Mouse (Mus musculus) thymus, adult 2 months (tissue): ENCODE data around the gene Zc3hav1l. TPM values are rescaled to one million over a fixed set of nuclear protein-coding genes. Genes with fewer than 3 reads are reported as not detected.

Experiments
- DNase-seq: peaks from one replicate; pipeline ENCODE4 v3.0.0; 2021
- H3K27ac ChIP-seq: fragments of 200-500 bp; 2 replicates; pipeline ENCODE4 v1.5.1; 2012; ENCODE audit warnings: low read length, control low read depth; ENCODE audit not compliant: control insufficient read depth, insufficient read depth
- H3K27me3 ChIP-seq: fragments of 200-500 bp; 2 replicates; pipeline ENCODE4 v1.6.1; 2012; ENCODE audit warnings: mild to moderate bottlenecking, low read length, moderate library complexity, mixed read lengths; ENCODE audit not compliant: control insufficient read depth, insufficient read depth
- H3K36me3 ChIP-seq: fragments of 200-500 bp; 2 replicates; pipeline ENCODE4 v1.6.1; 2012; ENCODE audit warnings: mild to moderate bottlenecking, low read length, moderate library complexity; ENCODE audit not compliant: control insufficient read depth, insufficient read depth
- H3K4me1 ChIP-seq: fragments of 200-500 bp; replicated peaks from 2 replicates; pipeline ENCODE4 v1.6.1; 2012; ENCODE audit warnings: low read length; ENCODE audit not compliant: control insufficient read depth, insufficient read depth
- H3K4me3 ChIP-seq: fragments of 200-500 bp; 2 replicates; pipeline ENCODE4 v1.5.1; 2012; ENCODE audit warnings: mild to moderate bottlenecking, low read length, control low read depth, moderate library complexity; ENCODE audit not compliant: control insufficient read depth, insufficient read depth
- CTCF ChIP-seq: fragments of 200-500 bp; IDR thresholded peaks from 2 replicates; pipeline ENCODE4 v1.5.1; 2012; ENCODE audit warnings: mild to moderate bottlenecking, control low read depth, low read length, moderate library complexity, borderline replicate concordance; ENCODE audit not compliant: control insufficient read depth, poor library complexity, insufficient read depth; ENCODE audit errors: extremely low read depth
- POLR2A ChIP-seq: fragments of 200-500 bp; IDR thresholded peaks from 2 replicates; pipeline ENCODE4 v1.6.1; 2012; ENCODE audit warnings: mild to moderate bottlenecking, low read length, control low read depth, moderate library complexity; ENCODE audit not compliant: control insufficient read depth, poor library complexity, insufficient read depth; ENCODE audit errors: extremely low read depth
- WGBS: fragments of 180-500 bp; shearing (Covaris S2); methylation state at CpG from one replicate; pipeline ENCODE4 v1.1.7; 2018; 5-methylcytosine and 5-hydroxymethylcytosine counted together
- polyA plus RNA-seq: library from polyadenylated mRNA; depleted of rRNA; stranded (reverse); fragments of >200 nt; gene quantifications from 2 replicates; pipeline ENCODE4 v1.2.3, GENCODE M21; 2012

Zc3hav1l gene
- polyA plus RNA-seq, 1 experiment, result 6.6 TPM

- no peaks in the 10 kb centered on the region for H3K27me3 ChIP-seq
- H3K4me1 ChIP-seq, result no peaks in the 10 kb centered on the region
- no peak overlapping the region for H3K27ac ChIP-seq
- no peak overlapping the region for H3K4me3 ChIP-seq
- DNase-seq, result no peak
- TF ChIP-seq POLR2A (no peak), CTCF (no peak)
- WGBS, result 95% methylated on average over 11 of the region's 11 CpGs
- H3K36me3 ChIP-seq, result peaks cover 5% of the 10 kb centered on the region; the same call in 1 of the 2 replicates
These were observed 6.0 kb downstream of the Zc3hav1l start for GRCm38 (mm10) chr6:38292871-38293646.

GRCm38 (mm10) chr6:38284422-38284821 lies 14.6 kb downstream of the Zc3hav1l start:
- no peaks in the 10 kb centered on the region for H3K27me3 ChIP-seq
- no peak for DNase-seq
- no peaks in the 10 kb centered on the region for H3K36me3 ChIP-seq
- H3K4me1 ChIP-seq, result no peaks in the 10 kb centered on the region
- no peak overlapping the region for H3K27ac ChIP-seq
- TF ChIP-seq CTCF (no peak), POLR2A (no peak)
- 97% methylated on average over 19 of the region's 19 CpGs for WGBS
- H3K4me3 ChIP-seq, result no peak overlapping the region

GRCm38 (mm10) chr6:38264466-38264865 lies 34.6 kb downstream of the Zc3hav1l start:
- no peaks in the 10 kb centered on the region for H3K4me1 ChIP-seq
- WGBS, result 88% methylated on average over 7 of the region's 7 CpGs
- H3K27ac ChIP-seq, result no peak overlapping the region
- H3K4me3 ChIP-seq, result no peak overlapping the region
- no peaks in the 10 kb centered on the region for H3K36me3 ChIP-seq
- H3K27me3 ChIP-seq, result no peaks in the 10 kb centered on the region
- no peak for TF ChIP-seq POLR2A
- TF ChIP-seq CTCF, result no peak
- DNase-seq, result no peak

- H3K36me3 ChIP-seq, result no peaks in the 10 kb centered on the region
- no peaks in the 10 kb centered on the region for H3K27me3 ChIP-seq
- no peaks in the 10 kb centered on the region for H3K4me1 ChIP-seq
- DNase-seq, result no peak
- no peak overlapping the region for H3K27ac ChIP-seq
- no peak overlapping the region for H3K4me3 ChIP-seq
- WGBS, result 63% methylated on average over 5 of the region's 5 CpGs
- TF ChIP-seq POLR2A (no peak), CTCF (no peak)
These were observed 35.5 kb downstream of the Zc3hav1l start for GRCm38 (mm10) chr6:38263393-38264159.

- Histone ChIP-seq H3K36me3 (no peaks in the 10 kb centered on the region), H3K27ac (no peak overlapping the region), H3K27me3 (no peaks in the 10 kb centered on the region), H3K4me3 (no peak overlapping the region), H3K4me1 (no peaks in the 10 kb centered on the region)
- 91% methylated on average over 4 of the region's 4 CpGs for WGBS
- no peak for TF ChIP-seq CTCF
- no peak for TF ChIP-seq POLR2A
- DNase-seq, result no peak
These were observed 37.2 kb downstream of the Zc3hav1l start for GRCm38 (mm10) chr6:38261877-38262276.

- TF ChIP-seq CTCF, result no peak
- TF ChIP-seq POLR2A, result no peak
- WGBS, result 96% methylated on average over 8 of the region's 8 CpGs
- H3K27ac ChIP-seq, result no peak overlapping the region
- no peak for DNase-seq
- no peaks in the 10 kb centered on the region for H3K36me3 ChIP-seq
- H3K27me3 ChIP-seq, result no peaks in the 10 kb centered on the region
- peaks cover 11% of the 10 kb centered on the region; the same call in 1 of the 2 replicates for H3K4me1 ChIP-seq
- no peak overlapping the region for H3K4me3 ChIP-seq
These were observed 41.6 kb downstream of the Zc3hav1l start for GRCm38 (mm10) chr6:38257506-38257905.
